In genomic region chr14:34219295-34219694, GRCm38 (mm10) we compare ENCODE assay signal across 8 mouse cellular contexts. TPM values are rescaled to one million over a fixed set of nuclear protein-coding genes. Genes with fewer than 3 reads are reported as not detected.
DNase-seq lines count a peak whose midpoint lies in the region; ATAC-seq and TF ChIP-seq lines count a peak whose summit lies in the region.

Gene Syt15, plus strand, starts transcription at chr14:34219595.

- no peak for TF ChIP-seq POLR2A in limb, embryonic 14.5 days (IDR thresholded peaks at IDR 0.05; ENCODE audit: borderline replicate concordance, extremely low read depth, insufficient read depth, insufficient read length)
- no peak for TF ChIP-seq POLR2A in small intestine, adult 2 months (IDR thresholded peaks at IDR 0.05; ENCODE audit: low read depth, low read length)

- no peak for ATAC-seq in lung, embryonic 16.5 days (ENCODE audit: low read depth)
- ATAC-seq in forebrain, embryonic 15.5 days (replicated peaks): no peak
- ATAC-seq in limb, embryonic 14.5 days (ENCODE audit: low FRiP score, low read depth): no peak

- H3K4me1 ChIP-seq in lung, embryonic 16.5 days (replicated peaks; ENCODE audit: control insufficient read depth, insufficient read depth, low read length): peaks cover 10% of the 10 kb centered on the region; the same call in 1 of the 2 replicates
- H3K4me1 ChIP-seq in forebrain, embryonic 15.5 days: peaks cover 5% of the 10 kb centered on the region; the same call in 1 of the 2 replicates
- H3K4me1 ChIP-seq in limb, embryonic 14.5 days (ENCODE audit: control insufficient read depth, insufficient read depth, low read length): 0 out of 2 replicates have a peak, but pooled peaks cover 4% of the 10 kb centered on the region
- no peaks in the 10 kb centered on the region; the same call in 1 of the 2 replicates for H3K4me1 ChIP-seq in small intestine, adult 2 months (ENCODE audit: control insufficient read depth, insufficient read depth, insufficient read length, low read length)

- no peak for DNase-seq in lung, adult 18-20 months
- no peak for DNase-seq in limb, embryonic 14.5 days (ENCODE audit: low spot score)
- DNase-seq in spleen, postnatal 36 days (ENCODE audit: low spot score in 2 of 2): no peak
- no peak for DNase-seq in ovary, postnatal 10 days (ENCODE audit: low spot score)
- DNase-seq in cerebellum, adult 8-10 months: no peak

- no peak within 1 kb of the TSS for H3K27ac ChIP-seq in lung, embryonic 16.5 days (ENCODE audit: low read length)
- H3K27ac ChIP-seq in forebrain, embryonic 15.5 days (replicated peaks): no peak within 1 kb of the TSS
- H3K27ac ChIP-seq in limb, embryonic 14.5 days (replicated peaks; ENCODE audit: low read depth, low read length): no peak within 1 kb of the TSS
- no peak within 1 kb of the TSS for H3K27ac ChIP-seq in small intestine, adult 2 months (ENCODE audit: insufficient read depth, low read depth, low read length)

- peaks cover 19% of the 10 kb centered on the region for H3K27me3 ChIP-seq in lung, embryonic 16.5 days (ENCODE audit: control insufficient read depth, insufficient read depth, low read depth, low read length)
- peaks cover 18% of the 10 kb centered on the region for H3K27me3 ChIP-seq in forebrain, embryonic 15.5 days
- peaks cover 15% of the 10 kb centered on the region for H3K27me3 ChIP-seq in limb, embryonic 14.5 days (ENCODE audit: control insufficient read depth, insufficient read depth, low read length)
- peaks cover 11% of the 10 kb centered on the region; the same call in 1 of the 2 replicates for H3K27me3 ChIP-seq in small intestine, adult 2 months (ENCODE audit: control insufficient read depth, insufficient read depth, low read length)

- WGBS in lung, embryonic 16.5 days: 52% methylated on average over 6 of the region's 6 CpGs
- 77% methylated on average over 6 of the region's 6 CpGs for WGBS in forebrain, embryonic 15.5 days
- 60% methylated on average over 6 of the region's 6 CpGs for WGBS in limb, embryonic 14.5 days
- WGBS in small intestine, adult 2 months: 54% methylated on average over 6 of the region's 6 CpGs

- peak within 1 kb of the TSS; percentile 41 for H3K4me3 ChIP-seq in lung, embryonic 16.5 days (ENCODE audit: low read length)
- peak within 1 kb of the TSS; percentile 19; the same call in 1 of the 2 replicates for H3K4me3 ChIP-seq in forebrain, embryonic 15.5 days
- peak within 1 kb of the TSS; percentile 25 for H3K4me3 ChIP-seq in limb, embryonic 14.5 days (replicated peaks; ENCODE audit: low read length)
- peak within 1 kb of the TSS; percentile 21 for H3K4me3 ChIP-seq in small intestine, adult 2 months (ENCODE audit: low read depth, low read length)

- H3K9me3 ChIP-seq in lung, embryonic 16.5 days (ENCODE audit: control insufficient read depth, low read length): no peaks in the 10 kb centered on the region
- H3K9me3 ChIP-seq in forebrain, embryonic 15.5 days: no peaks in the 10 kb centered on the region
- no peaks in the 10 kb centered on the region for H3K9me3 ChIP-seq in limb, embryonic 14.5 days (ENCODE audit: control insufficient read depth, low read length)

- TF ChIP-seq CTCF in small intestine, adult 2 months (IDR thresholded peaks at IDR 0.05; ENCODE audit: extremely low read depth, insufficient read length, insufficient replicate concordance, low read depth, low read length): no peak

- peak within 1 kb of the TSS; percentile 64 for H3K4me2 ChIP-seq in lung, embryonic 16.5 days (ENCODE audit: low read depth, low read length)
- H3K4me2 ChIP-seq in forebrain, embryonic 15.5 days (replicated peaks): peak within 1 kb of the TSS; percentile 36
- peak within 1 kb of the TSS; percentile 59 for H3K4me2 ChIP-seq in limb, embryonic 14.5 days (replicated peaks; ENCODE audit: low read depth, low read length, severe bottlenecking)

- no peaks in the 10 kb centered on the region for H3K36me3 ChIP-seq in lung, embryonic 16.5 days (ENCODE audit: control insufficient read depth, insufficient read depth, low read length)
- no peaks in the 10 kb centered on the region for H3K36me3 ChIP-seq in forebrain, embryonic 15.5 days
- H3K36me3 ChIP-seq in limb, embryonic 14.5 days (ENCODE audit: control insufficient read depth, insufficient read depth, low read length): no peaks in the 10 kb centered on the region
- H3K36me3 ChIP-seq in small intestine, adult 2 months (ENCODE audit: control insufficient read depth, insufficient read depth, low read length): no peaks in the 10 kb centered on the region

- H3K9ac ChIP-seq in lung, embryonic 16.5 days (ENCODE audit: low read length): peak within 1 kb of the TSS; percentile 48
- H3K9ac ChIP-seq in forebrain, embryonic 15.5 days (replicated peaks): no peak within 1 kb of the TSS
- H3K9ac ChIP-seq in limb, embryonic 14.5 days (ENCODE audit: low read depth, low read length, severe bottlenecking): peak within 1 kb of the TSS; percentile 38

RNA-seq across cellular contexts. Expression of gene Syt15, which starts in this region (rescaled TPM):
- 0.87 and 1.0 TPM in 2 replicates for polyA plus RNA-seq in lung, embryonic 16.5 days (2015; fragmentation: Nextera tagmentation; extraction: Ambion mirVana)
- polyA plus RNA-seq in forebrain, embryonic 15.5 days (2015; fragmentation: Nextera tagmentation; extraction: Ambion mirVana): 0.41 and 0.65 TPM in 2 replicates
- 0.65 and 0.83 TPM in 2 replicates for polyA plus RNA-seq in limb, embryonic 14.5 days (2012; rRNA removed)
- polyA plus RNA-seq in limb, embryonic 14.5 days (2014; fragmentation: Nextera tagmentation; extraction: Ambion mirVana): 0.51 and 0.53 TPM in 2 replicates
- polyA plus RNA-seq in small intestine, adult 2 months (2012; rRNA removed): 3.1 and 3.2 TPM in 2 replicates
